Mouse (Mus musculus) midbrain, embryonic 16.5 days (tissue): ENCODE results near the gene Stra6. TPM values are rescaled to one million over a fixed set of nuclear protein-coding genes. Genes with fewer than 3 reads are reported as not detected.

Experiments
- ATAC-seq: fragments of 200-750 bp; cut with Nextera tagmentation; 2 replicates; pipeline ENCODE4 v1.8.0; 2017; ENCODE audit warnings: moderate TSS enrichment
- H3K27ac ChIP-seq: fragments of 300-500 bp; sonication (generic); 2 replicates; pipeline ENCODE4 v1.5.1; 2014; ENCODE audit warnings: mild to moderate bottlenecking, low read length, mixed read lengths
- H3K27me3 ChIP-seq: fragments of 300-500 bp; sonication (generic); 2 replicates; pipeline ENCODE4 v1.6.1; 2014; ENCODE audit warnings: low read depth, low read length, mixed read lengths; ENCODE audit not compliant: control insufficient read depth, insufficient read depth
- H3K36me3 ChIP-seq: fragments of 300-500 bp; sonication (generic); 2 replicates; pipeline ENCODE4 v1.6.1; 2014; ENCODE audit warnings: mild to moderate bottlenecking, low read length, moderate library complexity, mixed read lengths; ENCODE audit not compliant: control insufficient read depth, insufficient read depth
- H3K4me1 ChIP-seq: fragments of 300-500 bp; sonication (generic); 2 replicates; pipeline ENCODE4 v1.6.1; 2014; ENCODE audit warnings: mild to moderate bottlenecking, low read length, mixed read lengths; ENCODE audit not compliant: control insufficient read depth, insufficient read depth
- H3K4me2 ChIP-seq: fragments of 300-500 bp; sonication (generic); 2 replicates; pipeline ENCODE4 v1.6.1; 2014; ENCODE audit warnings: mild to moderate bottlenecking, low read length, mixed read lengths
- H3K4me3 ChIP-seq: fragments of 300-500 bp; sonication (generic); 2 replicates; pipeline ENCODE4 v1.5.1; 2014; ENCODE audit warnings: low read depth, mild to moderate bottlenecking, low read length, moderate library complexity, mixed read lengths
- H3K9ac ChIP-seq: fragments of 300-500 bp; sonication (generic); 2 replicates; pipeline ENCODE4 v1.6.1; 2014; ENCODE audit warnings: low read depth, low read length, mixed read lengths
- H3K9me3 ChIP-seq: fragments of 300-500 bp; sonication (generic); replicated peaks from 2 replicates; pipeline ENCODE4 v1.6.1; 2014; ENCODE audit warnings: mild to moderate bottlenecking, low read length, mixed read lengths; ENCODE audit not compliant: control insufficient read depth, poor library complexity, severe bottlenecking
- WGBS: fragments of 180-500 bp; shearing (Covaris S2); extraction: QIAGEN DNeasy Blood & Tissue Kit; methylation state at CpG from one replicate; pipeline ENCODE4 v1.1.7; 2014; 5-methylcytosine and 5-hydroxymethylcytosine counted together
- polyA plus RNA-seq: library from polyadenylated mRNA; unstranded; fragments of >200 nt; fragmentation: Nextera tagmentation; extraction: Ambion mirVana; gene quantifications from 2 replicates; pipeline ENCODE4 v1.2.1, GENCODE M21; 2015

The Stra6 gene
- polyA plus RNA-seq, 1 experiment from 2014 or later = 8.1 TPM

DNA sequence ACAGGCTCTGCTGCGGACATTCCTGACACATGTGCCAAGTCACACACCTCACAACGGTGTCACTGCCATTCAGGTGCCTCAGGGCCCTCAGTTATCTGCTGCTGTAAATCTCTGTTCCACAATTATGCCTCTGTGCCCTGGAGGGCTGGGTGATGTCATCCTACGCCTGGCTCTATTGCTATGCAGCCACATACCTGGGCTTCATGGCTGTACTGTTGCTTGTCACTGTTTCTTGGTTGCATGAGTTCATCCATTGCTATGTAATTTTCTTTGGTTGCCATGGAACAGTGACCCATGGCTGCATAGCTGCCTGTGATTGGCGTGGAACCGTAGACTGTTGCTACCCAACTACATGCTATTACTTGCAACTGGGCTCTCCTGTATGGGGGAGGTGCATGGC lies 7.9 kb upstream of the Stra6 start:
- Histone ChIP-seq H3K9me3 (no peaks in the 10 kb centered on the region), H3K4me3 (no peak overlapping the region), H3K36me3 (no peaks in the 10 kb centered on the region), H3K9ac (no peak overlapping the region), H3K27ac (peak overlapping the region; percentile 25; the same call in 1 of the 2 replicates), H3K4me2 (no peak overlapping the region), H3K4me1 (peaks cover 22% of the 10 kb centered on the region), H3K27me3 (no peaks in the 10 kb centered on the region)
- ATAC-seq = no peak; the same call in 1 of the 2 replicates
- 60% methylated on average over 5 of the region's 5 CpGs for WGBS

- H3K27ac ChIP-seq = peak overlapping the region; percentile 51; the same call in 1 of the 2 replicates
- peaks cover 35% of the 10 kb centered on the region for H3K4me1 ChIP-seq
- 45% methylated on average over 1 of the region's 1 CpGs for WGBS
These were observed 3.7 kb upstream of the Stra6 start for GRCm38 (mm10) chr9:58059920-58060319.

DNA sequence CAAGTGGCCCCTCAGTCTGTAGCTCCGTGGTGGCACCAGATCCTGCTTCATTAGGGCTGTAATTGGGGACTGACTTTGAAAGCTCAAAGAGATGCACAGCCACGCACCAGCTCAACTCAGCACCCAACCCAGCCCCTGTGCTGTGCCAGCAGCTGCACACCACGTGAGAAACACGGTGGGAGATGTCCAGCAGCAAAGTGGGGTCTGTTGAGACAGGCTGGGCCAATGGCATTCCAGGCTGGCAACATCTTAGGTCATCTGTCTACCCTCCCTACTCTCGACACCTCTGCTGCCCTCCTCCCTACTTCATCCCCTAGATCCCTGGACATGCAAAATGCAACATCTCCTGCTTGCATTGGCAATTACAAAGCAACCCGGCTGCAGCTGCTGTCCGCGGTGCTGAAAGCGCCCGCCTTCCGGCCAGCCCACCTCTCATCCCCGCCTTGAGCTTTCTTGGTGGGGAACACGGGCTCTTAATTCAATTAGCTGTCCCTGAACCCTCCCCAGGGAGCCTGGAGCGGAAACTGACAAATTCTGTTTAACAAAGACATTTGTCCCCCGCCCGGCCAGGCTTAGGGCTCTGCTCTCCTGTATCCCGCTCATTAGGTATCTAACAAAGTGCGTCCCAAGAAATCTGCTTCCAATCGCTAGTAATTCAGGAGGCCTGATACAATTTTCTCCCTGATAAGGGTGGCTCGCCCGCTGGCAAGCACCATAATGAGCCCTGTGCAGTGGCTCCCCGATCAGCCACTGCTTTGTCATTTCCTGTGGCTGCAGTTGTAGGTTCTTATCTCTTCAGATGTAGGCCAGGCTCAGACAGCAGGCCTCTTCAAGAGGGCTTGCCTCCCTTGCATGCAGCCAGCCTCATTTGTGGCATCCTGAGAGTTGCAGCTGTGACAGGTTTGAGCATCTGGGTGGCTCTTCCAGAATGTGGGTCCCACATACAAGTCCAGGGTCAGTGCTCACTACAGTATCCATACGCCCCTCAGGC lies 2.6 kb upstream of the Stra6 start:
- 8% methylated on average over 23 of the region's 23 CpGs for WGBS
- no peaks in the 10 kb centered on the region for H3K27me3 ChIP-seq
- no peaks in the 10 kb centered on the region for H3K36me3 ChIP-seq
- H3K4me1 ChIP-seq = peaks cover 37% of the 10 kb centered on the region
- H3K4me2 ChIP-seq = no peak overlapping the region
- ATAC-seq = peak; percentile 57
- peak overlapping the region; percentile 18; the same call in 1 of the 2 replicates for H3K9ac ChIP-seq
- no peak overlapping the region for H3K4me3 ChIP-seq
- peak overlapping the region; percentile 51 for H3K27ac ChIP-seq
- no peaks in the 10 kb centered on the region for H3K9me3 ChIP-seq

More at GRCm38 (mm10) chr9:58059920-58060319, 3.7 kb upstream of the Stra6 start:
- Histone ChIP-seq H3K9me3 (no peaks in the 10 kb centered on the region), H3K9ac (no peak overlapping the region), H3K36me3 (no peaks in the 10 kb centered on the region), H3K27me3 (no peaks in the 10 kb centered on the region), H3K4me2 (no peak overlapping the region), H3K4me3 (no peak overlapping the region)
- ATAC-seq = no peak

- no peaks in the 10 kb centered on the region for H3K27me3 ChIP-seq
- ATAC-seq = peak; percentile 46; the same call in 1 of the 2 replicates
- 10% methylated on average over 6 of the region's 6 CpGs for WGBS
- no peaks in the 10 kb centered on the region for H3K9me3 ChIP-seq
- no peaks in the 10 kb centered on the region for H3K36me3 ChIP-seq
- H3K4me2 ChIP-seq = no peak overlapping the region
- no peak overlapping the region for H3K4me3 ChIP-seq
- H3K27ac ChIP-seq = peak overlapping the region; percentile 85
- no peak overlapping the region for H3K9ac ChIP-seq
- peaks cover 37% of the 10 kb centered on the region for H3K4me1 ChIP-seq
These were observed 1.9 kb downstream of the Stra6 start for GRCm38 (mm10) chr9:58065532-58065931.

GRCm38 (mm10) chr9:58065977-58066730 lies 2.6 kb downstream of the Stra6 start:
- no peak overlapping the region for H3K4me2 ChIP-seq
- no peaks in the 10 kb centered on the region for H3K27me3 ChIP-seq
- H3K4me3 ChIP-seq = no peak overlapping the region
- H3K4me1 ChIP-seq = peaks cover 31% of the 10 kb centered on the region
- no peaks in the 10 kb centered on the region for H3K9me3 ChIP-seq
- peak; percentile 41; the same call in 1 of the 2 replicates for ATAC-seq
- peak overlapping the region; percentile 85 for H3K27ac ChIP-seq
- H3K36me3 ChIP-seq = no peaks in the 10 kb centered on the region
- H3K9ac ChIP-seq = no peak overlapping the region
- 78% methylated on average over 6 of the region's 6 CpGs for WGBS

GRCm38 (mm10) chr9:58066731-58067095 lies 3.1 kb downstream of the Stra6 start:
- Histone ChIP-seq H3K4me3 (no peak overlapping the region), H3K27ac (peak overlapping the region; percentile 85; the same call in 1 of the 2 replicates), H3K4me2 (no peak overlapping the region), H3K9me3 (no peaks in the 10 kb centered on the region), H3K9ac (no peak overlapping the region), H3K4me1 (peaks cover 29% of the 10 kb centered on the region), H3K27me3 (no peaks in the 10 kb centered on the region), H3K36me3 (no peaks in the 10 kb centered on the region)
- no peak for ATAC-seq
- 74% methylated on average over 6 of the region's 6 CpGs for WGBS

DNA sequence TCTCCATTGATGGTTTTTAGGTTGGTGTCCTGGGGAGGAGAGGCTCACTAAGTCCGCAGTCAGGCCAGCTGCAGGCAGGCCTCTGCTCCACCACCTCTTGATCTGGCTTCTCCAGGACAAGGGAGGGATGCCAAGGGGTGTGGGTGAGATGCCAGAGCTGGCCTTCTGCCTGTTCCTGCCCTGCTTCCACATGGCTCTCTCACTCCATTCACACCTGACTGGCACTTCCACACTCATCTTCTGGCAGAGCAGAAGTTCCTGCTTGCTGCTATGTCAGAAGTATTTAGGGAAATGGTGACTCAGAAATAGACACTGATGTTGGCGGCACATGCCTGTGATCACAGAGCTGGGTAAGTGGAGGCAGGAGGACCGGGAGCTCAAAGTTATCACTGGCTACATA lies 4.0 kb downstream of the Stra6 start:
- Histone ChIP-seq H3K4me3 (no peak overlapping the region), H3K4me2 (no peak overlapping the region), H3K27ac (no peak overlapping the region), H3K9ac (no peak overlapping the region), H3K36me3 (no peaks in the 10 kb centered on the region), H3K4me1 (peaks cover 26% of the 10 kb centered on the region), H3K27me3 (no peaks in the 10 kb centered on the region), H3K9me3 (no peaks in the 10 kb centered on the region)
- WGBS = 84% methylated on average over 3 of the region's 3 CpGs
- no peak for ATAC-seq

DNA sequence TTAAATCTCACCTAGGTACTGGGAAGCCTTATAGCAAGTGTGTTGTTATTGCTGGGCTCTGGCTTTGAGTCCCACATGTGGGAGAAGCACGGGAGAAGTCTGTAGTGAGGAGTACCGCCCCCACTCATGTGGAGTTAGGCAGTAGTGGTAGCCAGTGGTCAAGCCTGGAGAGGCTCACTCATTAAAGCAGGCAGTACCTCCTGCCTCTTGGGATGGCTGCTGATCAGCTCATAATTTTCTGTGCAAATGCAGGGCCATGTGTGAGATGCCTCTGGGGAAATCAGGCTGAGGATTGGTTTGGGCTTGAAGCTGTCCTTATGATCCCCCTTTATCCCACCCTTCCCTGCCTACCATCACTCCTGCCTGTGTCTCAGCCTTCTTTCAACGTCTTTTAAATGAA lies 11.0 kb downstream of the Stra6 start:
- ATAC-seq = no peak
- H3K27ac ChIP-seq = no peak overlapping the region
- H3K4me2 ChIP-seq = no peak overlapping the region
- H3K4me3 ChIP-seq = no peak overlapping the region
- H3K27me3 ChIP-seq = no peaks in the 10 kb centered on the region
- no peak overlapping the region for H3K9ac ChIP-seq
- H3K4me1 ChIP-seq = peaks cover 8% of the 10 kb centered on the region
- H3K36me3 ChIP-seq = no peaks in the 10 kb centered on the region
- no peaks in the 10 kb centered on the region for H3K9me3 ChIP-seq
- WGBS = 34% methylated on average over 3 of the region's 3 CpGs
